Mouse (Mus musculus) left cerebral cortex, postnatal 4 days (tissue): ENCODE data around the gene Emc10. TPM values are rescaled to one million over a fixed set of nuclear protein-coding genes. Genes with fewer than 3 reads are reported as not detected.
A peak's percentile ranks its signal among the peaks of the same experiment; 100 is the strongest.

Experiments
- DNase-seq: peaks from one replicate; pipeline ENCODE4 v3.0.0-alpha.2; 2022
- intact Hi-C: fragments of 180-260 bp; cut with DNase I; formaldehyde crosslinking; loops from one replicate; pipeline ENCODE4 v1.15.1; 2025
- total RNA-seq, 2 experiments: library from RNA; stranded (reverse); gene quantifications; 2 replicates each; pipeline ENCODE4 v1.2.3; 2021

Gene Emc10
- total RNA-seq, 2 experiments from 2014 or later = 146 to 150 TPM

GRCm38 (mm10) chr7:44486927-44487575 is 9.3 kb downstream of the Emc10 start:
- intact Hi-C loops = loop anchor here (5.0 to 10.0 kb wide), 2 partner anchors 132 to 225 kb away; partner anchors contain the start of gene Gm15517
- no peak for DNase-seq

DNA sequence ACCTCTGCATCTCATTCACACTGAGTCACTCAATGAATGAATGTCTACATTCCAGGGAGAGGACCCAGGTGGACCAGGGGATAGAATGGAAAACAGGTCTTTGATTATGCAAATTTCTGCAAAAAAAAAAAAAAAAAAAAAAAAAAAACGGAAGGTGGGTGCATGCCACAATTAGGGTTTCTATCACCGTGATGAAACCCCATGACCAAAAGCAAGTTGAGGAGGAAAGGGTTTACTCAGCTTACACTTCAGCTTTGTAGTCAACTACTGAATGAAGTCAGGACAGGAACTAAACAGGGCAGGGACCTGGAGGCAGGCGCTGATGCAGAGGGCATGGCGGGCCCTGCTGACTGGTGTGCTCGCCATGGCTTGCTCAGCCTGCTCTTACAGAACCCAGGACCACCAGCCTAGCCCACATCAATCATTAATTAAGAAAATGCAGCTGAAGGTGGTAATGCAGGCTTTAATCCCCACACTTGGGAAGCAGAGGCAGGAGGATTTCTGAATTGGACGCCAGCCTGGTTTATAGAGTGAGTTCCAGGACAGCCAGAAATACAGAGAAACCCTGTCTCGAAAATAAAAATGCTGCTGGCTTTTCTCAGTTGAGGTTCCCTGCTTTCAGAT is 10.6 kb downstream of the Emc10 start:
- intact Hi-C loops = loop anchor here (5.0 to 10.0 kb wide), 2 partner anchors 131 to 223 kb away; partner anchors contain the start of gene Gm15517
- no peak for DNase-seq

DNA sequence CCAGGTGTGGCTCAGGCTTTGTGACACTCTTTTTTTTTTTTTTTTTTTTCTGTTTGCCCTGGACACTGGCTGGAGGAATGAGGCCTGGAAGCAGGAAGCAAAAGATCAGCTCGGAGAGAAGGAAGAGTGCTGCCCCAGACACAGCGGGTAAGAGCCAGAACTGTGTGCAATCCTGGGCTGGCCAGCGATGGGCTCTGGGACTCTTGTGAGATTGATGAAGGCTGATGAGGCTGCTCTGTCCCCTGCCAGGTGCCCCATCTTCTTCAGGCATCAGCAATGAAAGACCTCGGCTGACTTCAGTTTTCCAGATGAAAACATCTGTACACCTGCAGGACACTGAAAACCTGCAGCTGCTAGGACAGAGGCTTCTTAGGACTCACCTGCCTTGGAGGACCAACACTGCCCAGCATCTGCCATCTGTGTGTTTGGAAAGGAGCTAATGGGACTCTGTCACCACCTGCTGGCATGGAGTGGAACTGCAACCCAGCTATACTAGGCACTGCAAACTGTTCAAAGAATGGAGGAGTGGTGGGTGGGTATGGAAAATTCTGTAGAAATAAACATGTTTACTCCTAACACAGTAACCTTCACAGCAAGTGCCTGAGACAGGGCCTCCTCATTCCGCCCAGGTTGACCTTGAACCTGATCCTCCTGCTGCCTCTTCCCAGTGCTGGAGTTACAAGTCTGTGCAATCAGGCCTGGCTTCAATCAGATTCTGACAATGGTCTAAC is 11.3 kb downstream of the Emc10 start:
- intact Hi-C loops = loop anchor here (5.0 to 10.0 kb wide), 2 partner anchors 130 to 223 kb away; partner anchors contain the start of gene Gm15517
- DNase-seq = peak; percentile 81

DNA sequence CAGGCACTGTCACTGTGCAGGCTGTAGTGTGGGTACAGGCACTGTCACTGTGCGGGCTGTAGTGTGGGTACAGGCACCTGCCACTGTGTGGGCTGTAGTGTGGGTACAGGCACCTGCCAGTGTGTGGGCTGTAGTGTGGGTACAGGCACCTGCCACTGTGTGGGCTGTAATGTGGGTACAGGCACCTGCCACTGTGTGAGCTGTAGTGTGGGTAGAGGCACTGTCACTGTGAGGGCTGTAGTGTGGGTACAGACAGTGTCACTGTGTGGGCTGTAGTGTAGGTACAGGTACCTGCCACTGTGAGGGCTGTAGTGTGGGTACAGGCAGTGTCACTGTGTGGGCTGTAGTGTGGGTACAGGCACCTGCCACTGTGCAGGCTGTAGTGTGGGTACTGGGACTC is 12.2 kb downstream of the Emc10 start:
- DNase-seq = no peak
- intact Hi-C loops = loop anchor here (10.0 kb wide), 1 partner anchor 129 kb away; no protein-coding TSS in a partner anchor

- intact Hi-C loops = loop anchor here (10.0 kb wide), 1 partner anchor 128 kb away; no protein-coding TSS in a partner anchor
- DNase-seq = no peak
Observed at GRCm38 (mm10) chr7:44482836-44483435, 13.4 kb downstream of the Emc10 start.

GRCm38 (mm10) chr7:44475046-44475614 is 21.2 kb downstream of the Emc10 start:
- intact Hi-C loops = no loop called here
- DNase-seq = no peak

DNA sequence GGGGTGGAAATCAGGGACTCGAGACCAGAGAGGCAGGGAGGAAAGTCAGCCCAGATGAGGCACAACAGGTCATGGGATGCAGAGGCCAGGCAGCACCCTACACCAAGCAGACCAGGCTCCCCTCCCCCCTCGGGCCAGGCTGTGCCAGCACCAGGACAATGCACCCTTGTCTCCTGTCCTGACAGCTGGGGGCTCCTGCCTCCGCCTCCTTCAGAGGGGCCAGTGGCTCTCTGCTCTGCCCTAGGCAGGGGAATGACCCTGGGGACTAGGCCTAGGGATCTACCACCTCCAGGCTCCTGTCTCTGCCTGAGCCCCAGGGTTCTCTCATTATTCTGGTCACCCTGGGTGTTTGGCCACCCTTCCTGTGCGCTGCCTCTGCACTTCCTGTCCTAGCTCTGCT is 21.9 kb downstream of the Emc10 start:
- peak; percentile 73 for DNase-seq
- intact Hi-C loops = no loop called here

DNA sequence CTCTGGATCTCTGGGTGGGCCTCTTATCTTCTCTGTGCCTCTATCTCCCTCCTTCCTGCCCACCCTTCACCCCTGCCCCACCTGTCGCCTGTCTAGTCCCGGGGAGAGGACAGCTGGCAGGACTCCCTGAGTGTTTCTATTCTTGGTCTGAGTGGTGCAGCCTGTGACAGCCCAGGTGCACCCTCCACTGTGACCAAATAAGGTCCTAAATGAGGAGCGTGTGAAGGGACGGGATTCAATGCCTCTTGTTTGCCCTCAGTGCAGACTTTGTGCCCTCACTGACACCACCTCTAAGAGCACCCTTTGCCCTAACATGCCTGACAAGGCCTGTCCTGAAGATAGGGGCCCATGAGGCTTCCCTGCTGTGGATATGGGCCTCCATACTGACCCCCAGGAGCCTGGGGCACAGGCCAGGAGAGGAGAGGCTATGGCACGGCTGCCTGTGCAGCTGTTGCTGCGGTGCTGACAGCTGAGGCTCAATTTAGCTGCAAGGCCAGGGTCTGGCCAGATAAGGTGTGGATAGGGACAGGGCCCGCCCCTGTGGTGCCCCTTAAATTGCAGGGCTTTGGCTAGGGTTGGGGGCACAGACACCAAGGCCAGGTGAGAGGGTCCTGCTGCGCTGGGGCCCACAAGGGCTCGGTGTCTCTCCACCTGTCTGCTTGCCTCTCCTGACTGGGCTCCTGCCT is 23.2 kb downstream of the Emc10 start:
- no peak for DNase-seq
- intact Hi-C loops = no loop called here

DNA sequence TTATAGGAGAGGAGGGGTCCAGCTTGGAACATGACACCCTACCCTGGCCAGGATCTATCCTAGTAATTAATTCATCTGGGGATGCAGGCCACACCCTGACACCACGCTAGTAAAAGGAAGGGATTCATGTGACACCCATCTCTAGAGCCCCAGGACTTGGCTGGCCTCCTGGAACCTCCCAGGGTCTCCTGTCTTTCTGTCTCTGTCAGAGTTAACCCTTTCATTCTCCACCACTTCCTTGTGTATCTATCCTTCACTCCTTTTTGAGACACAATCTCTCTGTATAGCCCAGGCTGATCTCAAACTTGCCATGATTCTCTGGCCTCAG is 23.8 kb downstream of the Emc10 start:
- DNase-seq = no peak
- intact Hi-C loops = no loop called here

DNA sequence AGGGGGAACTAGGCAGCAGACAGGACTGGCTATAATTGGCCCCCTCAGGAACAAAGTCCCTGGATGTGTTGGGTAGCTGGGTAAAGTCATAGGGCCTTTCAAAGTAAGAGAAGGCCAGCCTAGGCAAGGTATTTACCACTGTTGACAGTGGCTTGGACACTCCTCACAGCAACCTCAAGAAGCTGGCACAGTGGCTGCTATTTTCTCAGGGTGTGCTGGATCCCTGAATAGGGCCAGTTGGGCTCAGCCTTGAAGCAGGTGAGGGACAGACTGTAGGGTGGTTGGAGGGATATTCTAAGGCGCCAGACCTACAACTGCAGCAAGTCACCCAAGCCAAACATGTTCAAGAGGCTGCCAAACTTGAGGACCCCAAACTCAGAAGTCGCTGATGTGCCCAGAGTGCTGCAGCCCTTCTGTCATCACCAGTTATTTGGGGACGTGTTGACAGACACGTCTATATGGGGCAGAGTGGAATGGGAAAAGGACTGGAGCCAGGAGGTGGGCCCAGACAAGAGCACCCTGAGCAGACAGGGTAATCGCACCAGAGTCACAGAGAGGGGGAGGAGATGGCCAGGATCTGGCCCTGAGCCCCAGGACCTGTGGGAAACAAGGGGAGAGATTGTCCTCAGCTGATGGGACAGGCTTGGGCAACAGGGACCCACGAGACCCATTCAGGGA is 24.3 kb downstream of the Emc10 start:
- no peak for DNase-seq
- intact Hi-C loops = no loop called here

DNA sequence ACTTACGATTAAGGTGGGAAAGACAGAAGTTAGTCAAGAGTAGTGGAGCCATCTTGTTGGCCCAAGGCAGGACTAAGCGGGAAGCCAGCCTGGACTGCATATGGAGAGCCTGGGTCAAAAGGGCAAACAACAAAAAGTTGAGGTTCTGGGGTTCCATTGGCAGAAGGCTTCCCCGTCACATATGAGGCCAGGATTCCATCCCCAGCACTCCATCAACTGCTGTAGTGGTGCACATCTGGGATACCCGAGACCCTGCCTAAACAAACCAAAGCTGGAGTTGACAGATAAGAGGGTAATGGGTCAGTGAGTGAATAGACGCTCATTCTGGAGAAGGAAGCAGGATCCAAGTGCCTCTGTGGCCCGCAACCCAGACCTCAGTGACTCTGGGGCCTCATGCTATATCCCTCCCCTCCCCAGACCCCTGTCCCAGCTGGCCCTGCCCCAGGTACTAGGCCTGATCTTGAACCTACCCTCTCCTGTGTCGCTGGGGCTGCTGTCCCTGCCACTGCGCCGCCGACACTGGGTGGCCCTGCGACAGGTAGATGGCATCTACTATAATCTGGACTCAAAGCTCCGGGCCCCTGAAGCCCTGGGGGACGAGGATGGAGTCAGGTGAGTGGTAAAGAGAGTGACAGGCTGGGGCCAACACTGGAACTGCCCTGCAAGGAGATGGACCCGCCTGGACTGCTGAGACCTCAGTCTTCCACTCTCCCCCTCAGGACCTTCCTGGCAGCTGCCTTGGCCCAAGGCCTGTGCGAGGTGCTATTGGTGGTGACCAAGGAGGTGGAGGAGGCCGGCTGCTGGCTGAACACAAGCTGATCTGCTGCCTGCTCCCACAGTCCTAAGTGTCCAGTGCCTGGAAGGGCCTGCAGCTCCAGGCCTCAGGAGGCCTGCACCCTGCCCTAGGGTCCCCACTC is 25.4 kb downstream of the Emc10 start:
- DNase-seq = no peak
- intact Hi-C loops = no loop called here

GRCm38 (mm10) chr7:44469677-44470675 is 26.4 kb downstream of the Emc10 start:
- no peak for DNase-seq
- intact Hi-C loops = no loop called here

GRCm38 (mm10) chr7:44468644-44469285 is 27.6 kb downstream of the Emc10 start:
- DNase-seq = no peak

DNA sequence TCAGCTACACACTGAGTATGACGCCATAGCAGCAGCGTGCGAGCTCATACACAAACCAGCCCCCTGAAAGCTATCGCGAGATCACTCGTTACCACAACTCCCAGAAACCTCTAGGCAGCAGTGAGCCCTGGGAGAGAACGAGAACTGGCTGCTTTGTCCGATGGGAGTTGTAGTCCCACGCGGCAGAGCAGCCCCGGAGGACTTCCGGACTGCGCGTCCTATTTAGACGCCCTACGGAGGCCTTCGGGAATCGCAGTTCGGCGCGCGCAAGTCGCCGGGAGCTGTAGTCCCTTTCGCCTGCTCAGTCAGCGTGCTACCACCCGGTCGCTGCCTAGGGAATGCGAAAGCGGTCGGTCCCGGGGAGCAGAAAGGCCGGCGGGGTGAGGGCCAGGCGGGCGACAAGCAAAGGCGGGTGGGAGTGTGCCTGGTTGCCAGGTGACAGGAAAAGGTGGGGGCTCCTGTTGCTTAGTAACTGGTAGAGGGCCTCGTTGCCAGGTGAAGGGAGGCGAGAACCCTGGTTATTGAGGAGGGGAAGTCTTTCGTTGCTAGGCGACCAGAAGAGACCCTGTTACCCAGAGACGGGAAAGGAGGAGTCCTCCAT is 28.4 kb downstream of the Emc10 start, which contains the start of gene Josd2:
Gene Josd2 (plus strand): TSS at position 170 of the 601 bp plus-strand sequence.
- intact Hi-C loops = no loop called here
- peak; percentile 95 for DNase-seq

More at GRCm38 (mm10) chr7:44468644-44469285, 27.6 kb downstream of the Emc10 start:
- intact Hi-C loops = no loop called here

GRCm38 (mm10) chr7:44466888-44467311 is 29.4 kb downstream of the Emc10 start:
- DNase-seq = no peak
- intact Hi-C loops = no loop called here
